Mouse (Mus musculus): Measurements from ENCODE around the gene Tex38. TPM values are rescaled to one million over a fixed set of nuclear protein-coding genes. Genes with fewer than 3 reads are reported as not detected.

Tex38 gene
- polyA plus RNA-seq, 1 experiment from 2014 or later: 0.16 TPM

DNA sequence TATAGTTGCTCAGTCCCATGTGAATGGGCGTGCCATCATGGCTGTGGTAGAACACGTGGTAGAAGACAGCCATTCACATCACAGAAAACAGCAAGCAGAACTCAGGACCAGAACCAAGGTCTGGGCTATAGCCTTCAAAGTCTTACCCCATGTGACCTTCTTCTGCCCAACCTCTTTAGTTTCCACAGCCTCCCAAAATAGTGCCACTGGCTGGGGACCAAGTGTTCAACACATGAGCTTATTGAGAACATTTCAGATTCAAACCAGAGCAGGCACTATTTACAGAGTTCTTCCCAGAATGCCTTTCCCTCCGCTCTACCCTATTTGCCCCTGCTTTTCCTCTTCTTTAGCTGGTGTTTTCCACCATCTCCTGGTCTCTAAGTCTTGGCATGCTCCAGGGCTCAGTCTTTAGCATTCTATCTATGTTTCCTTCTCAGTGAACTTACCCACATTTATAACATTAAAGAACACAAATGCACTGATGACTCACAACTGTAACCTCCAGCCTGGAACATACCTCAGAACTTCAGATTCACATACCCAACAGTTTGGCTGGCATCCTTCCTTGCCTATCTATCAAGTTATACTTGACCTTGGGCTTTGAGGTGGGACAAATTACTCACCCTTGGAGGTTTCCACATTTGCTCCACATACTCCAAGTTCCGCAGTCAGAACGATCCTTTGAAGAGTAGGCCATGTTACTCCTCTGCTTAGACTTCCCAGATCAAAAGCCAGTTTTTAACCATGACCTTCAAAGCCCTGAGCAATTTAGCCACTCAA lies 1.4 kb upstream of the Tex38 start:
- no peak overlapping the region for H3K4me2 ChIP-seq (replicated peaks; ENCODE audit: low read depth, low read length)
- no peak for ATAC-seq
- 83% methylated on average over 5 of the region's 5 CpGs for WGBS

GRCm38 (mm10) chr4:115780269-115780668 lies 549 bp downstream of the Tex38 start:
- Histone ChIP-seq H3K36me3 (ENCODE audit: insufficient read depth, low read length) (no peaks in the 10 kb centered on the region), H3K27ac (ENCODE audit: low read length) (no peak overlapping the region; the same call in 1 of the 2 replicates), H3K27me3 (replicated peaks; ENCODE audit: insufficient read depth, low read length) (no peaks in the 10 kb centered on the region), H3K4me1 (ENCODE audit: insufficient read depth, low read depth, low read length) (no peaks in the 10 kb centered on the region), H3K4me2 (replicated peaks; ENCODE audit: low read depth, low read length) (no peak overlapping the region), H3K4me3 (ENCODE audit: low read depth, low read length) (no peak overlapping the region), H3K9me3 (ENCODE audit: low read length) (no peaks in the 10 kb centered on the region), H3K9ac (replicated peaks; ENCODE audit: low read depth) (no peak overlapping the region)
- no peak for TF ChIP-seq EP300 (IDR thresholded peaks at IDR 0.05)
- TF ChIP-seq CTCF (IDR thresholded peaks at IDR 0.05): no peak
- WGBS: 44% methylated on average over 6 of the region's 6 CpGs
- ATAC-seq: no peak
- no peak for DNase-seq (ENCODE audit: low spot score)

More for the DNA sequence above, 1.4 kb upstream of the Tex38 start:
- no peaks in the 10 kb centered on the region for H3K9me3 ChIP-seq (ENCODE audit: low read length)
- no peak for TF ChIP-seq EP300 (IDR thresholded peaks at IDR 0.05)
- TF ChIP-seq CTCF (IDR thresholded peaks at IDR 0.05): no peak
- H3K4me1 ChIP-seq (ENCODE audit: insufficient read depth, low read depth, low read length): no peaks in the 10 kb centered on the region
- no peak overlapping the region for H3K9ac ChIP-seq (replicated peaks; ENCODE audit: low read depth)
- no peak overlapping the region for H3K27ac ChIP-seq (ENCODE audit: low read length)
- no peaks in the 10 kb centered on the region for H3K27me3 ChIP-seq (replicated peaks; ENCODE audit: insufficient read depth, low read length)
- no peak for DNase-seq (ENCODE audit: low spot score)
- H3K36me3 ChIP-seq (ENCODE audit: insufficient read depth, low read length): no peaks in the 10 kb centered on the region
- no peak overlapping the region for H3K4me3 ChIP-seq (ENCODE audit: low read depth, low read length)

- H3K9ac ChIP-seq (replicated peaks; ENCODE audit: low read depth): no peak overlapping the region
- DNase-seq (ENCODE audit: low spot score) (no peak), ATAC-seq (no peak)
- H3K27me3 ChIP-seq (replicated peaks; ENCODE audit: insufficient read depth, low read length): no peaks in the 10 kb centered on the region
- H3K4me1 ChIP-seq (ENCODE audit: insufficient read depth, low read depth, low read length): no peaks in the 10 kb centered on the region
- TF ChIP-seq CTCF (IDR thresholded peaks at IDR 0.05) (no peak), EP300 (IDR thresholded peaks at IDR 0.05) (no peak)
- H3K4me2 ChIP-seq (replicated peaks; ENCODE audit: low read depth, low read length): no peak overlapping the region
- H3K27ac ChIP-seq (ENCODE audit: low read length): no peak overlapping the region
- H3K4me3 ChIP-seq (ENCODE audit: low read depth, low read length): no peak overlapping the region
- no peaks in the 10 kb centered on the region for H3K36me3 ChIP-seq (ENCODE audit: insufficient read depth, low read length)
- no peaks in the 10 kb centered on the region for H3K9me3 ChIP-seq (ENCODE audit: low read length)
- WGBS: 94% methylated on average over 2 of the region's 2 CpGs
Measured at GRCm38 (mm10) chr4:115777627-115778026, 3.2 kb downstream of the Tex38 start.

DNA sequence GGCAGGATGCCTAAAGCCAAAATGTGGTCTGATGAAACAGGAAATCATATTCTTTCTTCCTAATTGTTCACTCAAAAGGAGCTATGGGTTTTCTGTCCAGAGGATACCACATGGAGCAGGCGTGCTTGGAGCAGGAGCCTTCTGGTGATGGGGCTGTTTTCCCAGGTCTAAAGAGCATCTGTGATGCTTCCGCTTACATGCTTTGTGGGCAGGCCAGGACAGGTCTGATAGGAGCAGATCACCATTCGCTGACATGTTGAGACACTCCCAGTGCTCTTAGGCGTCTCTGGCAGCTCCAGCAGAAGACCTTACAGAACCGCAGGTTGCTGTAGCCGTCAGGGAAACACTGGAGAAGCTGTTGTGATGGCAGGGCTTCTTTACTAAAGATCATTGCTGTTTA lies 5.8 kb downstream of the Tex38 start:
- H3K4me2 ChIP-seq (replicated peaks; ENCODE audit: low read depth, low read length): no peak overlapping the region
- H3K27ac ChIP-seq (ENCODE audit: low read length): no peak overlapping the region
- no peak overlapping the region for H3K4me3 ChIP-seq (ENCODE audit: low read depth, low read length)
- WGBS: 89% methylated on average over 6 of the region's 6 CpGs
- no peak overlapping the region for H3K9ac ChIP-seq (replicated peaks; ENCODE audit: low read depth)
- ATAC-seq: no peak
- H3K9me3 ChIP-seq (ENCODE audit: low read length): no peaks in the 10 kb centered on the region
- no peak for TF ChIP-seq CTCF (IDR thresholded peaks at IDR 0.05)
- TF ChIP-seq EP300 (IDR thresholded peaks at IDR 0.05): no peak
- H3K36me3 ChIP-seq (ENCODE audit: insufficient read depth, low read length): 0 out of 2 replicates have a peak, but pooled peaks cover 6% of the 10 kb centered on the region
- H3K4me1 ChIP-seq (ENCODE audit: insufficient read depth, low read depth, low read length): no peaks in the 10 kb centered on the region
- no peak for DNase-seq (ENCODE audit: low spot score)
- no peaks in the 10 kb centered on the region for H3K27me3 ChIP-seq (replicated peaks; ENCODE audit: insufficient read depth, low read length)

- 0 out of 2 replicates have a peak, but pooled peaks cover 10% of the 10 kb centered on the region for H3K36me3 ChIP-seq (ENCODE audit: insufficient read depth, low read length)
Measured at GRCm38 (mm10) chr4:115767647-115768467, 13.0 kb downstream of the Tex38 start.

GRCm38 (mm10) chr4:115764581-115764980 lies 16.2 kb downstream of the Tex38 start:
- no peak overlapping the region for H3K4me3 ChIP-seq (ENCODE audit: low read depth, low read length)
- no peak overlapping the region for H3K27ac ChIP-seq (ENCODE audit: low read length)
- WGBS: 94% methylated on average over 11 of the region's 11 CpGs
- TF ChIP-seq EP300 (IDR thresholded peaks at IDR 0.05): no peak
- no peak for TF ChIP-seq CTCF (IDR thresholded peaks at IDR 0.05)
- no peak overlapping the region for H3K9ac ChIP-seq (replicated peaks; ENCODE audit: low read depth)
- no peak overlapping the region for H3K4me2 ChIP-seq (replicated peaks; ENCODE audit: low read depth, low read length)
- H3K9me3 ChIP-seq (ENCODE audit: low read length): no peaks in the 10 kb centered on the region
- peaks cover 9% of the 10 kb centered on the region; the same call in 1 of the 2 replicates for H3K36me3 ChIP-seq (ENCODE audit: insufficient read depth, low read length)
- no peak for ATAC-seq
- H3K4me1 ChIP-seq (ENCODE audit: insufficient read depth, low read depth, low read length): no peaks in the 10 kb centered on the region
- no peaks in the 10 kb centered on the region for H3K27me3 ChIP-seq (replicated peaks; ENCODE audit: insufficient read depth, low read length)
- DNase-seq (ENCODE audit: low spot score): no peak

More at GRCm38 (mm10) chr4:115767647-115768467, 13.0 kb downstream of the Tex38 start:
- 58% methylated on average over 11 of the region's 11 CpGs for WGBS
- DNase-seq (ENCODE audit: low spot score) (peak; percentile 23), ATAC-seq (no peak)
- no peak overlapping the region for H3K9ac ChIP-seq (replicated peaks; ENCODE audit: low read depth)
- H3K9me3 ChIP-seq (ENCODE audit: low read length): no peaks in the 10 kb centered on the region
- TF ChIP-seq CTCF (IDR thresholded peaks at IDR 0.05) (no peak), EP300 (IDR thresholded peaks at IDR 0.05) (no peak)
- no peak overlapping the region for H3K4me2 ChIP-seq (replicated peaks; ENCODE audit: low read depth, low read length)
- no peaks in the 10 kb centered on the region for H3K4me1 ChIP-seq (ENCODE audit: insufficient read depth, low read depth, low read length)
- H3K27me3 ChIP-seq (replicated peaks; ENCODE audit: insufficient read depth, low read length): no peaks in the 10 kb centered on the region
- no peak overlapping the region for H3K4me3 ChIP-seq (ENCODE audit: low read depth, low read length)
- no peak overlapping the region for H3K27ac ChIP-seq (ENCODE audit: low read length)

All from lung, postnatal 0 days (tissue).